Mouse (Mus musculus): ENCODE data around the gene Atn1. TPM values are rescaled to one million over a fixed set of nuclear protein-coding genes. Genes with fewer than 3 reads are reported as not detected.

Atn1 gene
- total RNA-seq, 2 experiments from 2014 or later: 44.0 to 56.4 TPM

DNA sequence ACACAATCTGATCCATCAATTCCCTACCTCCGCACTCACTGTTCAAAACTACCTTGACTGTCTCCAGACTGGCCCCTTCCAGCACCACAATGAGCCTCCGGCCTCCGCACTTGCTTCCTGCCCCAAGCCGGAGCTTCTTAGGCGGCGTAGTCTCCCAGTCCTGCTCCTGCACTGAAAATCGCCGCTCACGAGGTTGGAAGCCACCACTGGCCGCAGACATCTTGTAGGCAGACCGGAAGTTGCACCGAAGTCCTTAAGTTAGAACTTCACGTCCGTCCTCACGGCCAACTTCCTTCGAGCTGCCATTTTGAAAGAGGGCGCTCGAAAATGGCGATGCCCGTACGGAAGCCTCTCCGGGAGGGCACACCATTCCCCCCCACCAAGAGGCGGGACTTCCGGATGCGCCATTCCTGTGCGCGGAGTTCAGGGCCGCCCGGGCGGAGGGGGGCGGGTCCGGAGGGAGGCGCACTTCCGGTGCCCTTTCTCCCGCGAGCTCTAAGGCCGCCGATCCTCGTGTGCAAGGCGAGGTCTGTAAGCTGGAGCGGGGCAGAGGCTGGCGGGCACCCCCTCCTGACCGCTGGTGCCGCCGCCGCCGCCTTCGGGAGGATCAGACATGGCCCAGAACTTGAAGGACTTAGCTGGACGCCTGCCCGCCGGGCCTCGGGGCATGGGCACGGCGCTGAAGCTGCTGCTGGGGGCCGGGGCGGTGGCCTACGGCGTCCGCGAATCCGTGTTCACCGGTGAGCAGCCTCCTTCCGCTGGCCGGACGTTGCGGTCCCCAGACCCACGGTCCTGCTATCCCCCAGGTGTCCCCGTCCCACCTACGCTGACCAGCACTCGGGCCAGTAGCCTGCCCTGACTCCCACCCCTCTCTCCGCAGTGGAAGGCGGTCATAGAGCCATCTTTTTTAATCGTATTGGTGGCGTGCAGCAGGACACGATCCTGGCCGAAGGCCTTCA is 44.2 kb downstream of the Atn1 start, which contains the start of the genes Emg1 and Phb2:
Emg1 (minus strand) TSS at position 355 of the 959 bp plus-strand sequence.
Phb2 (plus strand) TSS at position 513 of the 959 bp plus-strand sequence.
- DNase-seq (ENCODE audit: low spot score): peak; percentile 98

DNA sequence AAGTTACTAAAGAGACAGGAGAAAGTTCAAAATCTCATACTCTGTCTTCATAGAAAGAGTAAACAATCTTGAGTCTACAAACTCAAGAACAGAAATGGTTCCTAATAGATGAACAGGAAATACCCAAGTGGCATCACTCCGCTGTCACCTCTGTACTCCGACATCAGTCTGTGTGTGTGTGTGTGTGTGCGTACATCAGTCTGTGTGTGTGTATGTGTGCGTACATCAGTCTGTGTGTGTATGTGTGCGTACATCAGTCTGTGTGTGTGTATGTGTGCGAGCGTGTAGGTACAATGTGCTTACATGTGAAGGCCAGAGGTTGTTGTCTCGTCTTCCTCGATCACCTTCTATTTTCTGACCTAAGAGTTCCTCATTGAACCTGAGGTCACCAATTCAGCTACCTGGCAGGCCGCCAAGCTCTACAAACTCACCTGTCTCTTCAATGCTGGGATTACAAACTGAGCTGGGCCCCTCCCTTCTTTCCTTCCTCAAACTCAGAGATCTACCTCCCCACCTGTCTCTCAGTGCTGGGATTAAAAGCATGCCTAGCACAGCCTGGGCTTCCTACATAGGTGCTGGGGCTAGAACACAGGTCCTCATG is 47.9 kb downstream of the Atn1 start:
- no peak for DNase-seq (ENCODE audit: low spot score)

DNA sequence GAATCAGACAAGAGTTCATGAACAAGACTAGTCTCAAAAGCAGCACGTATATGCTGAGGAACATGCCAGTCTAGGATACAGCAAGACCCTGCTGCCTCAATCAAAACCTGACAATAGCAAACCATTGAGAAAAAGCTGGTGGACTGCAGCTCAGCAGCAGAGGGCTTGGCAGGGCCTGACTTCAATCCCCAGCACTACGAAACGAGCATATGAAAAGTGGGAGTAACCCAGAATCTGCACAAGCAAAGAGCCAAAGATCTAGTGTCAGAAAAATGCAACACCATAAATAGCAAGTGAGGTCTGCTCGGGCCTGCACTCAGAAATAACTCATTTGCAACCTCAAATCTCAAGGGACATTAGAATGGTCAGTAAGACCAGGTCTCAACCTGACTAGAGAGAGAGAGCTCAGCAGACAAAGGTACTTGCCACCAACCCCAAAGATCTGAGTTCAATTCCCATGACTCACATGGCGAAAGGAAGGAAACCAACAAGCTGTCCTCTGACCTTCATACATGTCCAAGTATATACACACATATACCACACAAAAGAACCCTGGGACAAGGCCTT is 50.2 kb downstream of the Atn1 start:
- no peak for DNase-seq (ENCODE audit: low spot score)

DNA sequence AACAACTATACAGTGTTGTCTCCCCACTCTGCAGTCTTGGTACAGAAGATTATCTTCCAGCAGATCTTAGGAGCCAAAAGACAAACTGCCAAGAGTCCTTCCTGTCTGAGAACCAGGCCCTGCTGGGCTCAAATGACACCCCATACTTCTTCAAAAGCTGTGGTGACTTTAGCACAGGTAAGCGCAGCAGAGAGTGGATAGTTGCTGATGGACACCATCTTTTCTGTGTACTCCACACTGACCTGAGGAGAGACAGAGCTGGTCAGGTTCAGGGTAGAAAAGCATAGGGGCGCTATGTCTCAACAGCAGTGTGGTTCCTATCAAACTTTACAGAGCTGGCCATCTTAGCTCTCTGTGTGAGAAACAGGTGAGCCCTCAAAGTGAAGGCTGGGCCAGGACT is 51.9 kb downstream of the Atn1 start:
- DNase-seq (ENCODE audit: low spot score): no peak

DNA sequence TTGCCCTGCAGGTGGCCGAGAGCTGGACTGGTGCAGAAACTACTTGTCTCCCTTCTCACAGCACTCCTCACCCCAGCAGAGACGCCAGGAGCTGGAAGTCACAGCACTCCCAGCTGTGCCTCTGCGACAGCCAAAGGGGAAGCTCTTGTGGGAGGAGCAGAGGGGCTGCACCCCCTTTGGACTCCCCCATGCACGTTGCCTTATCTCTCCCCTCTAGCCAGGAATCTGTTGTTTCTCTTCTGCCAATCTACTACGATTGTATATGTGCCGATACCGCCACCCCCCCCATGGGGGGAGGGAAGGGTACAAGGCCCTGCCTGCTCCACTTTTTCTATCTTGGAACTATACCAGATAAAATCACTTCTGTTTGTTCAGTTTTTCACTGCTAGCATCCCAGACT is 52.5 kb downstream of the Atn1 start:
- DNase-seq (ENCODE audit: low spot score): no peak

DNA sequence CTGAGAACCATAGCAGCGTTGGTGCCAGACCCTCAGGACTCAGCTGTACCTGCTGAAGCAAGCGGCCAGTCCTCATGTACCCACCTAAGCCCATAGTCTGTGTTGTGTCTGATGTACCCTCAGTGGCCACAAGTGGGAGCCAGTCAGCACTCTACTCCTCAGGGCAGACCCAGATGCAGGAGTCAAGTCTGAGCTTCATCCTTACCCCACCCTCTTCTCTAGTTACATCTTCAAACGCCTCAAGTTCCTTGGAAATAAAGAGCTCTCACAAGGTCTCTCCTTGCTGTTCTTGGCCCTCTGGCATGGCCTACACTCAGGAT is 53.6 kb downstream of the Atn1 start:
- peak; percentile 66 for DNase-seq (ENCODE audit: low spot score)

DNA sequence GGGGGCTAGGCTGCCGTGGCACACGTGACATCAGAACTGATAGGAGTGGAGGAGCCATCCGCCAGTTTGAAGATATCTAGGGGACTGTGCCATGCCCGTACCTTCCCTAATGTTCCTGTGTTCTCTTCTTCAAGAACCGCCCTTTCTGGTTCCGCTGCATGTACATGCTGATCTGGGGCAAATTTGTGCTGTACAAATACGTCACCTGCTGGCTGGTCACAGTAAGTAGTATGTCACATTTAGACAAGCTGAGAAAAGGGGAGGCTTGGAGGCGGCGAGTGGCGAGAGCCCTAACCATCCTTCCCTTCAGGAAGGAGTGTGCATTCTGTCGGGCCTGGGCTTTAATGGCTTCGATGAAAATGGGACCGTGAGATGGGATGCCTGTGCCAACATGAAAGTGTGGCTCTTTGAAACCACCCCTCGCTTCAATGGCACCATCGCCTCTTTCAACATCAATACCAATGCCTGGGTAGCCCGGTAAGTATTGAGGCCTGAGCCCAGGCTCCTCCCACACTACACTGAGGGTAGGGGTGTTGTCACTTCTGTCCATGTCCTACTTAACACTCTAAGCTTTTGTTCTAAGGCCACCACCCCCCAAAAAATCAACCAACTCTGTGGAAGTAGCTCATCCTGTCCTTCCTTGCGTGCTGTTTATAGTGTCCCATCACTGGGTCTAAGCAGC is 54.1 kb downstream of the Atn1 start:
- DNase-seq (ENCODE audit: low spot score): no peak

DNA sequence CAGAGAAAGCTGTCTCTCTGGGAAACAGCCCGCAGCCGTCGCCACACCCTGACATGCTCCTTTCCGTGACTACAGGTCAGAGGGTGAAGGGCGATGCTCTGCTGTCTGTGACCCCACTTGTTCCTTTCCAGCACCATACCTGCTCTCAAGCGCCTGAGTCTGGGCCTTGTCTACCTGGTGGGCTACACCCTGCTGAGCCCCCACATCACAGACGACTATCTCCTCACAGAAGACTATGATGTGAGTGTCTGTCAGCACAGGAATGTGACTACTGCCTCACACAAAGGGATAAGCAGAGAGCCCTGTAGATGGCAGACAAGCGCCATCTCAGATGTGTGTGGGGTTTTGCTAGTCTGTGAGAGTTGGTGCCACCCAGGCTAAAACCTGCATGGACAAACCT is 55.0 kb downstream of the Atn1 start:
- DNase-seq (ENCODE audit: low spot score): no peak

DNA sequence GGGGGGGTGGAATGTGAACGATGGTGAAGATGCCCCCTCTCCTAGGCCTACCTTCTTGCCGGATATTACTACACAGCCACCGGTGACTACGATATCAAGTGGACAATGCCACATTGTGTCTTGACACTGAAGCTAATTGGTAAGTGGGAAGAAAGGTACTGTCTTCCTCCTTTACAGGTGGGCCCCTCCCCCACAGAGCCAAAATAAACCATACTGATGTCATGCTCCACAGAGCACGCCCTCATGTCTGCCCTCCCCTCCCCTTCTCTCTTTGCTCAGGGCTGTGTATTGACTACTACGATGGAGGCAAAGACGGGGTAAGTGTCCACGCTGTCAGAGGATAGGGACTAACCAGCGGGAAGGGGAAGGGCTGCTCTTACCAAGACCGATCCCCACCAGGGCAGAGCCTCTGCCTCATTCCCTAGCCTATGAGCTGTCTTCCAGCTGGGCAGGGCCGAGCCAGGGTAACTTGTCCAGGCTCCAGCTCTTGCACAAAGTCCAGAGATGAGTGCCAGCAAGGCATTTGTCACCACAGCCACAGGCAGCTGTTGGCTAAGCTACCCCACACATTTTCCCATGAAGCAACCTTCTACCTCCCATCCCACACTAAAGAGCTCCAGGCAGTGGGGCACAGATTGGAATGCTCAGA is 56.2 kb downstream of the Atn1 start:
- DNase-seq (ENCODE audit: low spot score): peak; percentile 87

DNA sequence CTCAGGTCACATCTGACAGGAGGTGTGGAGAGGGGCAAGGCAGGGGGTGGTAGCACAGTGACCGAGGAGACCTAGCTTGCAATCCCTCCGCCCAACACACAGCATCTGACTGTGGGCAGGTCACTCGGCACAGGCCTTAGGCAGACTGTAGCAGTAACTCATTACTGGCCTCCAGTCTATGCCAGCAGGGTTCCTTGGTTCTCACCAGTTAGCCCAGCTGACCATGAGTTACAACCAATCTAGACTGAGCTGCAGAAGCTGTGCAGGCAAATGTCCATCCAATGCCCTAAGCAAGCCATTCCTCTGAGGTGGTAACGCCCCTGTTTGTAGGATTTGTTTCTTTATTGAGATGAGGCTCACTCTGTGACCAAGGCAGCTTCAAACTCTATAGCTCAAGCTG is 57.0 kb downstream of the Atn1 start:
- DNase-seq (ENCODE audit: low spot score): no peak

DNA sequence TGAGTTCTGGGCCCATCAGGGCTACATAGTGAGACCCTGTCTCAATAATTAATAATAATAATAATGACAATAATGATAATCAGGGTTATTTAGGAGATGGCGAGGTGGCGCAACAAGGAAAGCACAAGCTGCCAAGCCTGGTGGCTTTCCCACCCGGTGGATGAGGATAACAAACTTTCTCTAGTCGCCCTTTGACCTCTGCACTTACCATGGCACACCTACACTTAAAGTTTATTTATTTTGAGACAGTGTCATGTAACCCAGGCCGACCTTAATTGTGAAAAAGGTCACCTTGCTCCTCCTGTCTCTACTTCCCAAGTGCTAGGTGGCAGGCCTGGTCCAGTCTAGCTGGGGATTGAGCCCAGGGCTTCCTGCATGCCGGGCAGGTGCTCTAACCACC is 57.6 kb downstream of the Atn1 start:
- no peak for DNase-seq (ENCODE audit: low spot score)

DNA sequence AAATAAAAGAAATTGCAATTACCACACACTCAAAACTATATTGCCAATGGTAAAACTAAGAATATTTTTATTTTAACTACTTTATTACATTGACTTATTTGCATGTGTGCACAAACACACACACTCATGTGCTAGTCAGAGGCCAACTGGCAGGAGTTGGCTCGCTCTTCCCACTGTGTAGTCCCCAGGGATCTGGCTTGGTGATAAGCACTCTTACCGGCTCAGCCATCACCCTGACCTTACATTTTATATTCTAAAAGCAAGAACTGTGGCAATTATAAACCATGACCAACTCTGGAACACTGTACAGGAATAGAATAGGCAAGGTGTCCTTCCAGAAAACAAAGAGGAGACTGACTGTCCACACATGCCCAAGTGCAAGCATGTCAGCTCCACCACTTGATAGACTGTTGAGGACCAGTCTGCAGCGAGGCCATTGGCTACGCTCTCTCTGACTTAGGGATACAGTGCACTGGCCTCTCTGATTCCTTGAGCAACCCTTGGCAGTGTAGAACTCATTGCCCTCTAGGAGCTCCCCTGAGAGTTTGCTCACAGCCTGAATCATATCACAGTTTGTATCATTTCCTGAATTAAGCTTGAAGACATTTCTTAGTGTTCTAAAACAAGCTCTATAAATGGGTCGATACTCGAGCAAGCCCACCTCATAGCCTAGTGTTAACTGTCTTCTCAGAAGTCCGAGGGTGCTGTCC is 59.7 kb downstream of the Atn1 start:
- no peak for DNase-seq (ENCODE audit: low spot score)

DNA sequence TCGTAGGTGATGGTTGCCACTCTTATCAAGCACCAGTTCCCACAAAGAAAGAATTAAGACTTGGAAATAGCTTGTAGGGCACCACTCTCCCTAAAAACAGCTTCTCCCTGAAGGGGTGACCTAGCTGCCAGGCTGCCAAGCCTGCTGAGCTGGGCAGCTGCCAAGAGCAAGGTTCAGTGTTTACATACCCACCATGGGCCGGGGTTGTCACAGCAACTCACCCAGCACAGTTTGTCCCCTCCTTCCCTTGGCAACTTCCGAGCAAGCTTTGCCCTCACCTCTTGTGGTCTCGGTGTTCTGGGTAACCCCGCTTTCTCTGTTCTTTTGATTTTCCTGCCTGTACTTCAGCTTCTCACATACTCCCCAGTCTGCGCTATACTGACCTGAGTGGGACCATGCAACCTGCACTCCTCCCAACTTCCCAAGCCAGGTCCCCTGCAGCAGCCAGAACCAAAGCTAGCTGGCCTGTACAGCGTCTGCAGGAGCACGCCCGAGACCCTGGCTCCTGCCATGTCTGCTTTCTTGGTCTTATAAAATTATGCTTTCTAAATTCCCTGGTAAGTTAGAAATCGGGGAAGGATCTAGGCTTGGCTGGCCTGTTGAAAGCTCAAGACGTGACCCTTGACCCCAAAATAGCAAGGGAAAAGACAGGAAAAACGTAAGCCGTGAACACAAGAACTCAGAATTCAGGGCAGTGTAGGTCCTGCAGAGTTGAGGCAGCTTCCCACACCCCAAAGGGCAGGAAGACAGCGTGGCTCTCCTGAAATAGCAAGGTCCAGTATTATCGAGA is 62.0 kb downstream of the Atn1 start:
- peak; percentile 56 for DNase-seq (ENCODE audit: low spot score)

DNA sequence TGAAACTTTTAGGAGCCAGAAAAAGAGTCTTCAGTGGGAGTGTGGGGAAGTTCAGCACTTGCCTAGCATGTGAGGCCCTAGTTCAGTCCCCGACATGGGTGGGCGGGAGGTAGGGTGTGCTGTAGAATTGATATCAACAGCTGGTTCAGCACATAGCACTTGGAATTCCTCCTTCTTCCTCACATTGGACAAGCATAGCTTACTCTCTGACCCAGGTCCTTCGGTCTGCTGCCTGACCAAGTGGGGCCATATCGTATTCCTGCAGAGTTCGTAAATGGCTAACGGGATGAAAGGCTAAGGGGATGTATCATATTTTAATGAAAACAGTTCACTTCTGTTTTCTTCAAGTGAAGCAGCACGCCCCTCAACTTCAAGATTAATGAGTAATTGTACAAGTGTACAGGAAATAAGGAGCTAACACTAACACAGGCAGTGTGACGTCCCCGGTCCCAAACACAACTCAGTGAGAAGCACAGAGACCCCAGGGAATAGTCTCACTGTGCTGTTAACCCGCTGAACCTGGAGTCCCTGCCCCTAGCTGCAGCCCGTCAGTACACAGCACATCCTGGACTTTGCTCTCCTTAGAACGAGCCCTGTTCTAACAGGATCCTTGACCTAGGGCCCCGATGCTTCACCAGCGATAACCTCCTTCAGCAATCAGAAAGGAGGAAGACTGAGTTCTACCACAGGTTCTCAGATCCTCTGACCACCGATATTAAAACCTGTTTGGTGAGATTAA is 62.9 kb downstream of the Atn1 start:
- no peak for DNase-seq (ENCODE audit: low spot score)

Small RNA genes lying within 50 kb of the gene (microRNA-seq; reads per million reads assigned to microRNA genes)
- gene Mir141 (not detected), gene Mir200c (18.4 reads per million, percentile 35 among the genes with 10 or more reads in this experiment)

Other genes with a start within 250 kb of the Atn1 start
- 10 to 100 TPM in 1 of 2 experiments, 1 to 10 TPM in 1; 8.4 to 10.8 TPM for gene C1ra, start 244.1 kb downstream of the Atn1 start, total RNA-seq (2021)
- 10 to 100 TPM; 16.3 to 26.1 TPM for gene C1s1, start 214.2 kb downstream of the Atn1 start, total RNA-seq (2021)
- 1 to 10 TPM in 1 of 2 experiments, under 1 TPM in 1; 0.84 to 1.4 TPM for gene C1rb, start 186.2 kb downstream of the Atn1 start, total RNA-seq (2021)
- under 1 TPM; 0.48 to 0.76 TPM for gene C1s2, start 120.4 kb downstream of the Atn1 start, total RNA-seq (2021)
- 10 to 100 TPM; 14.4 to 17.8 TPM for gene Lpcat3, start 93.5 kb downstream of the Atn1 start, total RNA-seq (2021)
- 10 to 100 TPM; 58.4 to 60.4 TPM for gene Emg1, start 44.3 kb downstream of the Atn1 start, total RNA-seq (2021)
- 100 to 1,000 TPM; 134 to 155 TPM for gene Phb2, start 44.2 kb downstream of the Atn1 start, total RNA-seq (2021)
- gene Ptpn6, start 17.8 kb downstream of the Atn1 start, total RNA-seq (2021): 1 to 10 TPM in 1 of 2 experiments, under 1 TPM in 1; 0.90 to 1.1 TPM
- gene Grcc10, start 15.2 kb downstream of the Atn1 start, total RNA-seq (2021): 100 to 1,000 TPM; 162 TPM
- not detected for gene Gm45234, start 503 bp downstream of the Atn1 start, total RNA-seq (2021)
- 1 to 10 TPM in 1 of 2 experiments, under 1 TPM in 1; 0.87 to 1.2 TPM for gene Eno2, start 13.1 kb upstream of the Atn1 start, total RNA-seq (2021)
- under 1 TPM in 1 of 2 experiments, not detected in 1; 0.31 TPM for gene Lrrc23, start 23.2 kb upstream of the Atn1 start, total RNA-seq (2021)
- 1 to 10 TPM; 2.2 to 5.3 TPM for gene Spsb2, start 52.1 kb upstream of the Atn1 start, total RNA-seq (2021)
- gene Tpi1, start 57.8 kb upstream of the Atn1 start, total RNA-seq (2021): 1,000 to 10,000 TPM; 2,056 to 2,236 TPM
- 10 to 100 TPM; 39.9 to 50.1 TPM for gene Usp5, start 73.0 kb upstream of the Atn1 start, total RNA-seq (2021)
- under 1 TPM; 0.25 to 0.55 TPM for gene Cdca3, start 73.0 kb upstream of the Atn1 start, total RNA-seq (2021)
- under 1 TPM; 0.57 to 0.71 TPM for gene Gnb3, start 83.8 kb upstream of the Atn1 start, total RNA-seq (2021)
- 1 to 10 TPM; 3.5 to 4.9 TPM for gene P3h3, start 101.2 kb upstream of the Atn1 start, total RNA-seq (2021)
- gene Gpr162, start 107.5 kb upstream of the Atn1 start, total RNA-seq (2021): under 1 TPM; 0.09 to 0.21 TPM
- under 1 TPM; 0.38 to 0.41 TPM for gene Cd4, start 131.7 kb upstream of the Atn1 start, total RNA-seq (2021)
- under 1 TPM in 1 of 2 experiments, not detected in 1; 0.12 TPM for gene Lag3, start 155.2 kb upstream of the Atn1 start, total RNA-seq (2021)
- 100 to 1,000 TPM in 1 of 2 experiments, 10 to 100 TPM in 1; 64.3 to 105 TPM for gene Ptms, start 163.6 kb upstream of the Atn1 start, total RNA-seq (2021)
- gene Mlf2, start 174.9 kb upstream of the Atn1 start, total RNA-seq (2021): 100 to 1,000 TPM; 196 to 205 TPM
- gene Cops7a, start 209.0 kb upstream of the Atn1 start, total RNA-seq (2021): 100 to 1,000 TPM; 109 to 121 TPM
- gene Pianp, start 240.2 kb upstream of the Atn1 start, total RNA-seq (2021): under 1 TPM; 0.75 to 0.93 TPM

Data from gastrocnemius, adult 18-20 months (tissue).